Mouse (Mus musculus) kidney, embryonic 16.5 days (tissue): ENCODE results near the gene Gm14151. TPM values are rescaled to one million over a fixed set of nuclear protein-coding genes. Genes with fewer than 3 reads are reported as not detected.
"Not testable (repeated sequence)": the region's sequence is repeated elsewhere in the genome, so short reads cannot be mapped to it uniquely, and the experiment has no call there.

Source experiments
- ATAC-seq: fragments of 200-750 bp; cut with Nextera tagmentation; 2 replicates; pipeline ENCODE4 v1.8.0; 2017; ENCODE audit warnings: moderate TSS enrichment; ENCODE audit not compliant: low FRiP score, low TSS enrichment
- H3K27ac ChIP-seq: fragments of 300-500 bp; sonication (generic); 2 replicates; pipeline ENCODE4 v1.5.1; 2014; ENCODE audit warnings: low read length
- H3K27me3 ChIP-seq: fragments of 300-500 bp; sonication (generic); 2 replicates; pipeline ENCODE4 v1.6.1; 2014; ENCODE audit warnings: low read length, control low read depth, mixed read lengths; ENCODE audit not compliant: insufficient read depth
- H3K36me3 ChIP-seq: fragments of 300-500 bp; sonication (generic); 2 replicates; pipeline ENCODE4 v1.6.1; 2014; ENCODE audit warnings: low read length, control low read depth, mixed read lengths; ENCODE audit not compliant: insufficient read depth
- H3K4me1 ChIP-seq: fragments of 300-500 bp; sonication (generic); 2 replicates; pipeline ENCODE4 v1.6.1; 2014; ENCODE audit warnings: low read length, control low read depth, mixed read lengths; ENCODE audit not compliant: insufficient read depth
- H3K4me2 ChIP-seq: fragments of 300-500 bp; sonication (generic); replicated peaks from 2 replicates; pipeline ENCODE4 v1.6.1; 2014; ENCODE audit warnings: low read depth, low read length
- H3K4me3 ChIP-seq: fragments of 300-500 bp; sonication (generic); 2 replicates; pipeline ENCODE4 v1.5.1; 2014; ENCODE audit warnings: mild to moderate bottlenecking, low read length
- H3K9ac ChIP-seq: fragments of 300-500 bp; sonication (generic); replicated peaks from 2 replicates; pipeline ENCODE4 v1.6.1; 2014; ENCODE audit warnings: low read length
- H3K9me3 ChIP-seq: fragments of 300-500 bp; sonication (generic); 2 replicates; pipeline ENCODE4 v1.6.1; 2016; ENCODE audit warnings: low read length, control low read depth
- WGBS: fragments of 180-500 bp; shearing (Covaris S2); extraction: QIAGEN DNeasy Blood & Tissue Kit; methylation state at CpG from one replicate; pipeline ENCODE4 v1.1.7; 2014; 5-methylcytosine and 5-hydroxymethylcytosine counted together
- polyA plus RNA-seq: library from polyadenylated mRNA; unstranded; fragments of >200 nt; fragmentation: Nextera tagmentation; extraction: Ambion mirVana; gene quantifications from 2 replicates; pipeline ENCODE4 v1.2.1, GENCODE M21; 2015

Gene Gm14151
- polyA plus RNA-seq = not detected in 2 replicates

GRCm38 (mm10) chr2:151092250-151092649 is at the start of gene Gm14151:
TSS of gene Gm14151 (minus strand) at chr2:151092350.
- not testable (repeated sequence) for ATAC-seq, H3K9ac ChIP-seq, H3K4me1 ChIP-seq, H3K27ac ChIP-seq, H3K9me3 ChIP-seq, H3K4me2 ChIP-seq, H3K4me3 ChIP-seq, H3K27me3 ChIP-seq, H3K36me3 ChIP-seq
- WGBS = no CpG with 5 or more reads among the region's 3 CpGs

- not testable (repeated sequence) for H3K27ac ChIP-seq, H3K4me3 ChIP-seq, H3K9ac ChIP-seq, H3K27me3 ChIP-seq, H3K9me3 ChIP-seq, H3K4me1 ChIP-seq, H3K36me3 ChIP-seq, H3K4me2 ChIP-seq, ATAC-seq
- WGBS = no CpG with 5 or more reads among the region's 3 CpGs
Measured at GRCm38 (mm10) chr2:151097945-151098344, 5.8 kb upstream of the Gm14151 start, which contains the start of gene Gm14147. TSS of gene Gm14147 (plus strand) at chr2:151098245.

- Histone ChIP-seq H3K36me3 (no peaks in the 10 kb centered on the region), H3K27me3 (no peaks in the 10 kb centered on the region), H3K9me3 (no peaks in the 10 kb centered on the region), H3K4me1 (no peaks in the 10 kb centered on the region), H3K27ac (no peak overlapping the region), H3K4me2 (no peak overlapping the region), H3K9ac (no peak overlapping the region), H3K4me3 (no peak overlapping the region)
- ATAC-seq = no peak
- WGBS = 92% methylated on average over 1 of the region's 1 CpGs
Measured at GRCm38 (mm10) chr2:151056637-151057036, 35.5 kb downstream of the Gm14151 start.

- H3K36me3 ChIP-seq = no peaks in the 10 kb centered on the region
- peaks cover 14% of the 10 kb centered on the region for H3K4me1 ChIP-seq
- H3K27me3 ChIP-seq = no peaks in the 10 kb centered on the region
- H3K9ac ChIP-seq = no peak overlapping the region
- H3K4me2 ChIP-seq = no peak overlapping the region
- no peak overlapping the region for H3K4me3 ChIP-seq
- no peak overlapping the region for H3K27ac ChIP-seq
- WGBS = 90% methylated on average over 1 of the region's 1 CpGs
- no peak for ATAC-seq
- no peaks in the 10 kb centered on the region; the same call in 1 of the 2 replicates for H3K9me3 ChIP-seq
Measured at GRCm38 (mm10) chr2:151040411-151040810, 51.7 kb downstream of the Gm14151 start.

GRCm38 (mm10) chr2:151039726-151040125 is 52.4 kb downstream of the Gm14151 start:
- ATAC-seq = peak; percentile 32; the same call in 1 of the 2 replicates
- Histone ChIP-seq H3K9ac (peak overlapping the region; percentile 85), H3K27me3 (no peaks in the 10 kb centered on the region), H3K36me3 (no peaks in the 10 kb centered on the region), H3K9me3 (no peaks in the 10 kb centered on the region; the same call in 1 of the 2 replicates), H3K27ac (peak overlapping the region; percentile 64), H3K4me1 (peaks cover 14% of the 10 kb centered on the region), H3K4me2 (peak overlapping the region; percentile 73), H3K4me3 (peak overlapping the region; percentile 99)
- 31% methylated on average over 8 of the region's 8 CpGs for WGBS

GRCm38 (mm10) chr2:151039232-151039695 is 52.9 kb downstream of the Gm14151 start, which contains the start of the genes Ninl and Nanp:
TSS of gene Ninl (minus strand) at chr2:151039382.
TSS of gene Nanp (minus strand) at chr2:151039398.
- under 1% methylated on average over 34 of the region's 34 CpGs for WGBS
- H3K9ac ChIP-seq = peak within 1 kb of the TSS; percentile 99
- peak; percentile 95 for ATAC-seq

GRCm38 (mm10) chr2:151038811-151039222 is 53.3 kb downstream of the Gm14151 start:
- Histone ChIP-seq H3K4me3 (peak overlapping the region; percentile 99), H3K9me3 (no peaks in the 10 kb centered on the region; the same call in 1 of the 2 replicates), H3K4me1 (peaks cover 14% of the 10 kb centered on the region), H3K36me3 (no peaks in the 10 kb centered on the region), H3K27ac (peak overlapping the region; percentile 82), H3K9ac (peak overlapping the region; percentile 99), H3K4me2 (peak overlapping the region; percentile 73), H3K27me3 (no peaks in the 10 kb centered on the region)
- ATAC-seq = peak; percentile 78
- WGBS = under 1% methylated on average over 30 of the region's 30 CpGs

More at GRCm38 (mm10) chr2:151039232-151039695, 52.9 kb downstream of the Gm14151 start, which contains the start of the genes Ninl and Nanp:
- H3K36me3 ChIP-seq = no peaks in the 10 kb centered on the region
- H3K4me2 ChIP-seq = peak within 1 kb of the TSS; percentile 73
- H3K4me3 ChIP-seq = peak within 1 kb of the TSS; percentile 99
- peaks cover 14% of the 10 kb centered on the region for H3K4me1 ChIP-seq
- H3K27ac ChIP-seq = peak within 1 kb of the TSS; percentile 82
- no peaks in the 10 kb centered on the region; the same call in 1 of the 2 replicates for H3K9me3 ChIP-seq
- no peaks in the 10 kb centered on the region for H3K27me3 ChIP-seq

- Histone ChIP-seq H3K4me3 (peak overlapping the region; percentile 99), H3K27ac (no peak overlapping the region), H3K4me2 (peak overlapping the region; percentile 73), H3K27me3 (no peaks in the 10 kb centered on the region), H3K36me3 (no peaks in the 10 kb centered on the region), H3K9me3 (no peaks in the 10 kb centered on the region; the same call in 1 of the 2 replicates), H3K9ac (peak overlapping the region; percentile 99), H3K4me1 (peaks cover 14% of the 10 kb centered on the region)
- 54% methylated on average over 18 of the region's 18 CpGs for WGBS
- no peak for ATAC-seq
Measured at GRCm38 (mm10) chr2:151037876-151038552, 54.1 kb downstream of the Gm14151 start.

GRCm38 (mm10) chr2:151037292-151037691 is 54.9 kb downstream of the Gm14151 start:
- WGBS = 93% methylated on average over 1 of the region's 1 CpGs
- Histone ChIP-seq H3K27me3 (no peaks in the 10 kb centered on the region), H3K27ac (no peak overlapping the region), H3K4me2 (no peak overlapping the region), H3K36me3 (no peaks in the 10 kb centered on the region), H3K9me3 (no peaks in the 10 kb centered on the region; the same call in 1 of the 2 replicates), H3K4me3 (no peak overlapping the region), H3K9ac (no peak overlapping the region), H3K4me1 (peaks cover 14% of the 10 kb centered on the region)
- no peak for ATAC-seq
